ENCODE assay signal across 12 mouse cellular contexts in the genomic region with DNA sequence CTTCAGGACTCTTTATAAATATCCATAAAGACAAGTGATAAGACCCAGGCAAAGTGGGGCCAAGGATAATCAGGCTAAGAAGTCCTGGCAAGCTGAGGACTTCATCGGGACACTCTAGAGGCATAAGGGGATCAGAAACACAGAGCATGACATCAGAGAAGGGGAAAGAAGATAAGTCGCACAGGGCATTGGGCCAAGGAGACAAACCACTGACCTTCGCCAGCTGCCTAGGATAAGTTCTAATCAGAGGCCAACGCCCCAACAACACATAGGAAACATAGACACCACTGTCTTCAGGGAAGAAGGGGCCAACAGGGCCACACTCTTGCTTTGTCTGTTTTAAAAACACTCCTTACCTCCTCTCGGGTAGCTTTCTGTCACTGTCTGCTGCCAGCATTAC. TPM values are rescaled to one million over a fixed set of nuclear protein-coding genes. Genes with fewer than 3 reads are reported as not detected.
DNase-seq lines count a peak whose midpoint lies in the region; ATAC-seq and TF ChIP-seq lines count a peak whose summit lies in the region.
"Had no signal": no experiment of that assay in that cellular context is flagged by ENCODE, and none has a peak within 500 bp of the region (broad histone marks: within the 10 kb centered on the region; RNA-seq: fewer than 3 reads in every experiment).

No protein-coding gene starts in this region.

- WGBS in heart, postnatal 0 days, result 15% methylated on average over 5 of the region's 5 CpGs
- 74% methylated on average over 5 of the region's 5 CpGs for WGBS in forebrain, embryonic 15.5 days

- no peaks in the 10 kb centered on the region for H3K27me3 ChIP-seq in MEL (ENCODE audit: control insufficient read depth in 1 of 2, insufficient read depth in 2 of 2, low read length in 2 of 2)
- no peaks in the 10 kb centered on the region for H3K27me3 ChIP-seq in heart, postnatal 0 days (ENCODE audit: control insufficient read depth, insufficient read depth, low read length)
- H3K27me3 ChIP-seq in forebrain, embryonic 15.5 days, result no peaks in the 10 kb centered on the region

- TF ChIP-seq RAD21 in MEL (IDR thresholded peaks at IDR 0.05; ENCODE audit: low read depth, low read length), result no peak

- 0 out of 2 replicates have a peak, but pooled peaks have one; percentile 47 for ATAC-seq in heart, postnatal 0 days (ENCODE audit: insufficient read depth, low read depth)
- peak; percentile 86 for ATAC-seq in megakaryocyte-erythroid progenitor cell, adult 5-6 weeks (replicated peaks; ENCODE audit: low FRiP score, low TSS enrichment, poor library complexity, severe bottlenecking)
- no peak for ATAC-seq in forebrain, embryonic 15.5 days (replicated peaks)
- ATAC-seq: intestine, postnatal 0 days had no signal

- H3K36me3 ChIP-seq in MEL (ENCODE audit: control insufficient read depth in 1 of 2, insufficient read depth in 2 of 2, low read length in 2 of 2), result peaks cover 0 to 36% of the 10 kb centered on the region in 2 experiments; a peak in 2 of 4 replicates
- no peaks in the 10 kb centered on the region for H3K36me3 ChIP-seq in heart, postnatal 0 days (replicated peaks; ENCODE audit: control insufficient read depth, insufficient read depth, low read length)
- no peaks in the 10 kb centered on the region for H3K36me3 ChIP-seq in forebrain, embryonic 15.5 days

- no peak overlapping the region for H3K9ac ChIP-seq in MEL (ENCODE audit: control insufficient read depth, low read depth, low read length, poor library complexity, severe bottlenecking)
- H3K9ac ChIP-seq in heart, postnatal 0 days (replicated peaks; ENCODE audit: low read depth, low read length), result peak overlapping the region; percentile 19; the same call in 1 of the 2 replicates
- H3K9ac ChIP-seq in forebrain, embryonic 15.5 days (replicated peaks), result no peak overlapping the region

- TF ChIP-seq POLR2A in MEL (IDR thresholded peaks at IDR 0.05; ENCODE audit: control insufficient read depth in 1 of 2, insufficient read depth in 1 of 2, low read depth in 1 of 2, low read length in 2 of 2, poor library complexity in 1 of 2), result no peak

- H3K27ac ChIP-seq in MEL (ENCODE audit: control insufficient read depth, low read depth, low read length), result peak overlapping the region; percentile 86
- peak overlapping the region; percentile 30; the same call in 1 of the 2 replicates for H3K27ac ChIP-seq in heart, postnatal 0 days (ENCODE audit: low read depth)
- no peak overlapping the region for H3K27ac ChIP-seq in forebrain, embryonic 15.5 days (replicated peaks)

- no peak overlapping the region for H3K4me2 ChIP-seq in heart, postnatal 0 days (ENCODE audit: low read depth, low read length)
- H3K4me2 ChIP-seq in forebrain, embryonic 15.5 days (replicated peaks), result no peak overlapping the region

- peak overlapping the region; percentile 13 to 14; a peak in 2 of 4 replicates for H3K4me3 ChIP-seq in MEL (ENCODE audit: control insufficient read depth in 1 of 2, insufficient read depth in 1 of 2, low read depth in 2 of 2, low read length in 2 of 2)
- H3K4me3 ChIP-seq in heart, postnatal 0 days (ENCODE audit: low read depth, low read length), result no peak overlapping the region
- no peak overlapping the region for H3K4me3 ChIP-seq in forebrain, embryonic 15.5 days
- H3K4me3 ChIP-seq: myocyte had no signal

- no peak for TF ChIP-seq CTCF in MEL (IDR thresholded peaks at IDR 0.05 in 2 of 3, conservative IDR thresholded peaks at IDR 0.05 in 1 of 3; ENCODE audit: control insufficient read depth in 1 of 3, insufficient read depth in 1 of 3, low read depth in 2 of 3, low read length in 3 of 3, poor library complexity in 1 of 3, severe bottlenecking in 1 of 3)
- TF ChIP-seq CTCF in heart, postnatal 0 days (IDR thresholded peaks at IDR 0.05; ENCODE audit: low read depth), result no peak

- no peaks in the 10 kb centered on the region for H3K9me3 ChIP-seq in MEL (replicated peaks; ENCODE audit: insufficient read depth, low read length)
- H3K9me3 ChIP-seq in heart, postnatal 0 days (replicated peaks; ENCODE audit: control insufficient read depth, low read length), result no peaks in the 10 kb centered on the region
- 0 out of 2 replicates have a peak, but pooled peaks cover 3% of the 10 kb centered on the region for H3K9me3 ChIP-seq in forebrain, embryonic 15.5 days

- TF ChIP-seq EP300 in MEL (IDR thresholded peaks at IDR 0.05; ENCODE audit: low read depth in 1 of 2, low read length in 2 of 2), result peak; percentile 95 to 96
- TF ChIP-seq EP300 in heart, postnatal 0 days (IDR thresholded peaks at IDR 0.05; ENCODE audit: low read depth), result no peak

- peak; percentile 85 for DNase-seq in heart, adult 11 months
- no peak for DNase-seq in heart, adult 9 months (ENCODE audit: low spot score in 2 of 2)
- DNase-seq in MEL (ENCODE audit: low read depth, low spot score), result peak; percentile 91
- DNase-seq in heart, postnatal 0 days (ENCODE audit: low spot score), result peak; percentile 52
- DNase-seq in right cerebral cortex, postnatal 10 days (ENCODE audit: low spot score in 2 of 2), result no peak
- DNase-seq in right cerebral cortex, postnatal 4 days, result no peak
- DNase-seq: right cerebral cortex, postnatal 14 days; thymus, adult 18-20 months had no signal

- H3K79me2 ChIP-seq in MEL (ENCODE audit: control insufficient read depth, insufficient read depth, low read length, poor library complexity), result no peaks in the 10 kb centered on the region

- peaks cover 29 to 30% of the 10 kb centered on the region in 2 experiments for H3K4me1 ChIP-seq in MEL (ENCODE audit: control insufficient read depth in 1 of 2, insufficient read depth in 2 of 2, low read length in 2 of 2)
- H3K4me1 ChIP-seq in heart, postnatal 0 days (ENCODE audit: control insufficient read depth, insufficient read depth), result peaks cover 18% of the 10 kb centered on the region
- H3K4me1 ChIP-seq in forebrain, embryonic 15.5 days, result peaks cover 12% of the 10 kb centered on the region

TF ChIP-seq in MEL, 35 proteins besides CTCF, POLR2A, EP300 and RAD21:
- TF ChIP-seq ELF1 (IDR thresholded peaks at IDR 0.05; ENCODE audit: low read depth, low read length) (peak; percentile 42; the same call in 1 of the 2 replicates), JUND (IDR thresholded peaks at IDR 0.05; ENCODE audit: low read depth, low read length) (no peak), SIN3A (IDR thresholded peaks at IDR 0.05; ENCODE audit: low read length) (peak; percentile 79), GATA1 (IDR thresholded peaks at IDR 0.05; ENCODE audit: low read depth, low read length) (peak; percentile 92), KAT2A (conservative IDR thresholded peaks at IDR 0.05; ENCODE audit: low read depth, low read length) (no peak), MAZ (IDR thresholded peaks at IDR 0.05; ENCODE audit: low read depth, low read length) (0 out of 2 replicates have a peak, but pooled peaks have one; percentile 27), POLR2AphosphoS2 (IDR thresholded peaks at IDR 0.05; ENCODE audit: low read length) (no peak), MYC (IDR thresholded peaks at IDR 0.05; ENCODE audit: low read depth, low read length) (no peak; the same call in 1 of the 2 replicates), E2F4 (IDR thresholded peaks at IDR 0.05; ENCODE audit: borderline replicate concordance, low read depth, low read length) (no peak), MEF2A (IDR thresholded peaks at IDR 0.05; ENCODE audit: extremely low read depth, insufficient replicate concordance, low read depth, low read length, poor library complexity, severe bottlenecking) (no peak), GABPA (IDR thresholded peaks at IDR 0.05; ENCODE audit: low read depth, low read length) (no peak), RCOR1 (IDR thresholded peaks at IDR 0.05; ENCODE audit: low read depth, low read length) (peak; percentile 91), CHD1 (IDR thresholded peaks at IDR 0.05; ENCODE audit: low read depth, low read length) (no peak), NRF1 (IDR thresholded peaks at IDR 0.05; ENCODE audit: insufficient read depth, low read depth, low read length, poor library complexity, severe bottlenecking) (no peak), ETS1 (IDR thresholded peaks at IDR 0.05; ENCODE audit: low read depth, low read length) (peak; percentile 99), MYB (IDR thresholded peaks at IDR 0.05; ENCODE audit: low read depth, low read length) (0 out of 2 replicates have a peak, but pooled peaks have one; percentile 23), ZNF384 (IDR thresholded peaks at IDR 0.05; ENCODE audit: low read depth, low read length) (no peak), ZC3H11A (IDR thresholded peaks at IDR 0.05; ENCODE audit: low read depth, low read length) (no peak), CHD2 (IDR thresholded peaks at IDR 0.05; ENCODE audit: low read length) (no peak), BHLHE40 (IDR thresholded peaks at IDR 0.05; ENCODE audit: borderline replicate concordance, low read depth, low read length) (peak; percentile 45; the same call in 1 of the 2 replicates), MAX (IDR thresholded peaks at IDR 0.05; ENCODE audit: low read length) (no peak), SMC3 (IDR thresholded peaks at IDR 0.05; ENCODE audit: low read depth, low read length) (no peak), TBP (IDR thresholded peaks at IDR 0.05; ENCODE audit: low read depth, low read length) (no peak), USF1 (IDR thresholded peaks at IDR 0.05; ENCODE audit: low read depth, low read length) (no peak; the same call in 1 of the 2 replicates), TCF12 (IDR thresholded peaks at IDR 0.05; ENCODE audit: low read depth, low read length) (peak; percentile 95), TAL1 (IDR thresholded peaks at IDR 0.05; ENCODE audit: low read length) (peak; percentile 83), USF2 (IDR thresholded peaks at IDR 0.05; ENCODE audit: borderline replicate concordance in 1 of 2, insufficient read depth in 1 of 2, low read depth in 1 of 2, low read length in 2 of 2) (no peak), NELFE (IDR thresholded peaks at IDR 0.05; ENCODE audit: low read depth, low read length) (no peak), HCFC1 (IDR thresholded peaks at IDR 0.05; ENCODE audit: low read depth, low read length) (no peak)
TF ChIP-seq in MEL: peak in this region for 10.

RNA-seq across cellular contexts. Expression of a gene that starts 8.1 kb away (rescaled TPM):
- 32.5 and 34.4 TPM in 2 replicates for total RNA-seq in MEL (2012; rRNA removed)
- polyA plus RNA-seq in MEL (2012; ENCODE audit: insufficient read depth in 1 of 2, insufficient read length in 2 of 2, low read depth in 1 of 2, low replicate concordance in 2 of 2, missing spikeins in 1 of 2), result 10 to 100 TPM; 23.4 to 72.3 TPM
- 78.1 and 91.2 TPM in 2 replicates for total RNA-seq in heart, postnatal 0 days (2014; rRNA removed; ENCODE audit: low replicate concordance)
- polyA plus RNA-seq in heart, postnatal 0 days (2015; fragmentation: Nextera tagmentation; extraction: Ambion mirVana), result 41.6 and 45.7 TPM in 2 replicates
- 96.0 and 98.1 TPM in 2 replicates for total RNA-seq in megakaryocyte-erythroid progenitor cell, adult 5-6 weeks (2014; fragmentation: Nextera tagmentation)
- 75.3 and 86.9 TPM in 2 replicates for total RNA-seq in megakaryocyte-erythroid progenitor cell, adult 5-6 weeks (2017)
- polyA plus RNA-seq in forebrain, embryonic 15.5 days (2015; fragmentation: Nextera tagmentation; extraction: Ambion mirVana), result 77.8 and 86.8 TPM in 2 replicates

Comparison
In these comparisons a context has a peak if more than half of its experiments do, and no peak if none do; other contexts are left out.
1. DNase-seq: peak in heart, adult 11 months (single experiment), MEL (single experiment) and heart, postnatal 0 days (single experiment); none in heart, adult 9 months (0 of 2), right cerebral cortex, postnatal 10 days (0 of 2) and right cerebral cortex, postnatal 4 days (single experiment).
2. H3K4me3 ChIP-seq: peak in MEL (2 of 2); none in heart, postnatal 0 days (single experiment) and forebrain, embryonic 15.5 days (single experiment).